Comparison of ENCODE assay signal across 16 mouse cellular contexts in genomic region chr5:102563971-102564370, GRCm38 (mm10).
"Had no signal": no experiment of that assay in that cellular context is flagged by ENCODE, and none has a peak within 500 bp of the region (broad histone marks: within the 10 kb centered on the region; RNA-seq: fewer than 3 reads in every experiment).

No protein-coding gene starts in this region.

- DNase-seq: retina, postnatal 1 day; right cerebral cortex, adult 18-20 months; right cerebral cortex, postnatal 14 days; right cerebral cortex, postnatal 25 days; right cerebral cortex, postnatal 4 days; spleen, adult 18-20 months; thymus, adult 18-20 months; thymus, adult 2 months; thymus, postnatal 14 days; thymus, postnatal 25 days; thymus, postnatal 36 days; thymus, postnatal 4 days had no signal

- H3K36me3 ChIP-seq: neural tube, embryonic 13.5 days; neural tube, embryonic 15.5 days; stomach, embryonic 15.5 days had no signal

- H3K4me1 ChIP-seq: stomach, embryonic 15.5 days had no signal

- H3K9me3 ChIP-seq: neural tube, embryonic 13.5 days; neural tube, embryonic 15.5 days; stomach, embryonic 15.5 days had no signal

- H3K4me2 ChIP-seq: neural tube, embryonic 13.5 days; neural tube, embryonic 15.5 days; stomach, embryonic 15.5 days had no signal

- H3K27me3 ChIP-seq: neural tube, embryonic 13.5 days; neural tube, embryonic 15.5 days; stomach, embryonic 15.5 days had no signal

- H3K4me3 ChIP-seq: neural tube, embryonic 13.5 days; neural tube, embryonic 15.5 days; stomach, embryonic 15.5 days had no signal

- H3K27ac ChIP-seq: neural tube, embryonic 13.5 days; neural tube, embryonic 15.5 days; stomach, embryonic 15.5 days; stomach, postnatal 0 days had no signal

- H3K9ac ChIP-seq: neural tube, embryonic 13.5 days; neural tube, embryonic 15.5 days; stomach, embryonic 15.5 days had no signal
